Mouse (Mus musculus): Measurements from ENCODE around the gene Cacna2d3. TPM values are rescaled to one million over a fixed set of nuclear protein-coding genes. Genes with fewer than 3 reads are reported as not detected.
A peak's percentile ranks its signal among the peaks of the same experiment; 100 is the strongest.

The Cacna2d3 gene
- 10 to 100 TPM; 59.3 to 61.7 TPM for total RNA-seq (2021)

- DNase-seq: peak; percentile 28
- intact Hi-C loops (cut with DNase I): loop anchor here (5.0 to 10.0 kb wide), 2 partner anchors 183 to 216 kb away; no protein-coding TSS in a partner anchor
Observed at GRCm38 (mm10) chr14:29721488-29722385, at the start of gene Cacna2d3. Cacna2d3 (minus strand) TSS chr14:29721864.

- DNase-seq: no peak
- intact Hi-C loops (cut with DNase I): no loop called here
Observed at GRCm38 (mm10) chr14:29769486-29769885, 47.8 kb upstream of the Cacna2d3 start.

GRCm38 (mm10) chr14:29752876-29753275, 31.2 kb upstream of the Cacna2d3 start:
- intact Hi-C loops (cut with DNase I): no loop called here
- DNase-seq: no peak

- intact Hi-C loops (cut with DNase I): no loop called here
Observed at GRCm38 (mm10) chr14:29738751-29739150, 17.1 kb upstream of the Cacna2d3 start.

GRCm38 (mm10) chr14:29730256-29730655, 8.6 kb upstream of the Cacna2d3 start:
- DNase-seq: no peak
- intact Hi-C loops (cut with DNase I): no loop called here

More at GRCm38 (mm10) chr14:29738751-29739150, 17.1 kb upstream of the Cacna2d3 start:
- DNase-seq: no peak

GRCm38 (mm10) chr14:29729009-29729408, 7.3 kb upstream of the Cacna2d3 start:
- intact Hi-C loops (cut with DNase I): loop anchor here (10.0 kb wide), 1 partner anchor 176 kb away; no protein-coding TSS in a partner anchor
- DNase-seq: no peak

- intact Hi-C loops (cut with DNase I): loop anchor here (10.0 kb wide), 1 partner anchor 177 kb away; no protein-coding TSS in a partner anchor
- no peak for DNase-seq
Observed at GRCm38 (mm10) chr14:29727596-29727995, 5.9 kb upstream of the Cacna2d3 start.

GRCm38 (mm10) chr14:29723267-29723666, 1.6 kb upstream of the Cacna2d3 start:
- peak; percentile 46 for DNase-seq
- intact Hi-C loops (cut with DNase I): loop anchor here (5.0 to 10.0 kb wide), 2 partner anchors 182 to 214 kb away; no protein-coding TSS in a partner anchor

GRCm38 (mm10) chr14:29722386-29723221, 940 bp upstream of the Cacna2d3 start:
- intact Hi-C loops (cut with DNase I): loop anchor here (5.0 to 10.0 kb wide), 2 partner anchors 182 to 215 kb away; no protein-coding TSS in a partner anchor
- peak; percentile 44 for DNase-seq

- no peak for DNase-seq
- intact Hi-C loops (cut with DNase I): loop anchor here (5.0 to 10.0 kb wide), 2 partner anchors 184 to 216 kb away; no protein-coding TSS in a partner anchor
Observed at GRCm38 (mm10) chr14:29721131-29721487, 555 bp downstream of the Cacna2d3 start.

- intact Hi-C loops (cut with DNase I): loop anchor here (5.0 to 10.0 kb wide), 2 partner anchors 184 to 217 kb away; no protein-coding TSS in a partner anchor
- DNase-seq: peak; percentile 27
Observed at GRCm38 (mm10) chr14:29720334-29720911, 1.2 kb downstream of the Cacna2d3 start.

- DNase-seq: no peak
Observed at GRCm38 (mm10) chr14:29712621-29713020, 9.0 kb downstream of the Cacna2d3 start.

GRCm38 (mm10) chr14:29707561-29708335, 13.9 kb downstream of the Cacna2d3 start:
- DNase-seq: peak; percentile 37
- intact Hi-C loops (cut with DNase I): no loop called here

More at GRCm38 (mm10) chr14:29712621-29713020, 9.0 kb downstream of the Cacna2d3 start:
- intact Hi-C loops (cut with DNase I): no loop called here

- intact Hi-C loops (cut with DNase I): no loop called here
- no peak for DNase-seq
Observed at GRCm38 (mm10) chr14:29702762-29703161, 18.9 kb downstream of the Cacna2d3 start.

GRCm38 (mm10) chr14:29696131-29696530, 25.5 kb downstream of the Cacna2d3 start:
- intact Hi-C loops (cut with DNase I): no loop called here
- DNase-seq: peak; percentile 80

GRCm38 (mm10) chr14:29672436-29673050, 49.1 kb downstream of the Cacna2d3 start:
- no peak for DNase-seq
- intact Hi-C loops (cut with DNase I): no loop called here

GRCm38 (mm10) chr14:29669826-29670225, 51.8 kb downstream of the Cacna2d3 start:
- intact Hi-C loops (cut with DNase I): no loop called here
- no peak for DNase-seq

- no peak for DNase-seq
- intact Hi-C loops (cut with DNase I): loop anchor here (5.0 kb wide), 1 partner anchor 610 kb away; no protein-coding TSS in a partner anchor
Observed at GRCm38 (mm10) chr14:29657006-29657405, 64.7 kb downstream of the Cacna2d3 start.

- intact Hi-C loops (cut with DNase I): no loop called here
- DNase-seq: no peak
Observed at GRCm38 (mm10) chr14:29650591-29650990, 71.1 kb downstream of the Cacna2d3 start.
